Mouse (Mus musculus) forebrain, embryonic 14.5 days (tissue): Measurements from ENCODE around the gene Cd24a. TPM values are rescaled to one million over a fixed set of nuclear protein-coding genes. Genes with fewer than 3 reads are reported as not detected.

Source experiments
- ATAC-seq: fragments of 200-750 bp; cut with Nextera tagmentation; 2 replicates; pipeline ENCODE4 v1.8.0; 2017; ENCODE audit warnings: mild to moderate bottlenecking, moderate library complexity
- DNase-seq: peaks from one replicate; pipeline ENCODE4 v3.0.0-alpha.2; 2015; ENCODE audit warnings: low spot score
- H3K27ac ChIP-seq: fragments of 300-500 bp; sonication (generic); 2 replicates; pipeline ENCODE4 v1.5.1; 2014; ENCODE audit warnings: low read depth, mild to moderate bottlenecking, control low read depth, low read length, moderate library complexity
- H3K27me3 ChIP-seq: fragments of 300-500 bp; sonication (generic); replicated peaks from 2 replicates; pipeline ENCODE4 v1.6.1; 2014; ENCODE audit warnings: low read length, control low read depth, mixed read lengths; ENCODE audit not compliant: control insufficient read depth, insufficient read depth
- H3K36me3 ChIP-seq: fragments of 300-500 bp; sonication (generic); 2 replicates; pipeline ENCODE4 v1.6.1; 2014; ENCODE audit warnings: low read length, control low read depth; ENCODE audit not compliant: control insufficient read depth, insufficient read depth
- H3K4me1 ChIP-seq: fragments of 300-500 bp; sonication (generic); 2 replicates; pipeline ENCODE4 v1.6.1; 2014; ENCODE audit warnings: antibody characterized with exemption, low read length, control low read depth; ENCODE audit not compliant: control insufficient read depth, insufficient read depth
- H3K4me2 ChIP-seq: fragments of 300-500 bp; sonication (generic); 2 replicates; pipeline ENCODE4 v1.6.1; 2014; ENCODE audit warnings: mild to moderate bottlenecking, control low read depth, low read length
- H3K4me3 ChIP-seq: fragments of 300-500 bp; sonication (generic); 2 replicates; pipeline ENCODE4 v1.5.1; 2014; ENCODE audit warnings: low read depth, low read length, control low read depth
- H3K9ac ChIP-seq: fragments of 300-500 bp; sonication (generic); 2 replicates; pipeline ENCODE4 v1.6.1; 2014; ENCODE audit warnings: mild to moderate bottlenecking, low read length, control low read depth, moderate library complexity
- H3K9me3 ChIP-seq: fragments of 300-500 bp; sonication (generic); replicated peaks from 2 replicates; pipeline ENCODE4 v1.6.1; 2016; ENCODE audit warnings: low read length, control low read depth, mixed read lengths; ENCODE audit not compliant: control insufficient read depth
- WGBS: fragments of 180-500 bp; shearing (Covaris S2); extraction: QIAGEN DNeasy Blood & Tissue Kit; methylation state at CpG from one replicate; pipeline ENCODE4 v1.1.7; 2014; 5-methylcytosine and 5-hydroxymethylcytosine counted together
- polyA plus RNA-seq: library from polyadenylated mRNA; unstranded; fragments of >200 nt; fragmentation: Nextera tagmentation; extraction: Ambion mirVana; gene quantifications from 2 replicates; pipeline ENCODE4 v1.2.1, GENCODE M21; 2014

Cd24a gene
- 1,214 and 1,274 TPM in 2 replicates for polyA plus RNA-seq

DNA sequence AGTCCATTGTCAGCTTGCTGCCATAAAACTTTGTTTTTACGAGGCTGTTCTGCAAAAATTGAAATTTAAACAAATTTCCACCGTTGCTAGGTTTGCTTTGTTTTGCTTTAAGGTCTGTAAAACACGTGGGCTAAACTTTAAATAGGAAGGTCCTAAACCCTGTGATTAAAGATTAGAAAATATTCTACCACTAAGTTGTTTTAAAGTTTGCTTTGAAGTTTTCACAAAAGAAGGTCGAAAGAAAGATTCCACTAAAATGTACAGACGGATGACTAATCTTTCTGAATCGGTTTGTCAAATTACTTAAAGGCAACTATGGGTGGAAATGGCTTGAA is at the start of gene Cd24a:
Gene Cd24a (plus strand): TSS at position 288 of the 335 bp plus-strand sequence.
- H3K4me2 ChIP-seq, result peak within 1 kb of the TSS; percentile 81
- peak within 1 kb of the TSS; percentile 99 for H3K9ac ChIP-seq
- no peaks in the 10 kb centered on the region for H3K9me3 ChIP-seq
- peaks cover 12% of the 10 kb centered on the region for H3K36me3 ChIP-seq
- peak within 1 kb of the TSS; percentile 85 for H3K4me3 ChIP-seq
- peaks cover 7% of the 10 kb centered on the region for H3K4me1 ChIP-seq
- peak within 1 kb of the TSS; percentile 97 for H3K27ac ChIP-seq
- no peak for DNase-seq
- WGBS, result 2% methylated on average over 6 of the region's 6 CpGs
- H3K27me3 ChIP-seq, result no peaks in the 10 kb centered on the region
- ATAC-seq, result no peak

DNA sequence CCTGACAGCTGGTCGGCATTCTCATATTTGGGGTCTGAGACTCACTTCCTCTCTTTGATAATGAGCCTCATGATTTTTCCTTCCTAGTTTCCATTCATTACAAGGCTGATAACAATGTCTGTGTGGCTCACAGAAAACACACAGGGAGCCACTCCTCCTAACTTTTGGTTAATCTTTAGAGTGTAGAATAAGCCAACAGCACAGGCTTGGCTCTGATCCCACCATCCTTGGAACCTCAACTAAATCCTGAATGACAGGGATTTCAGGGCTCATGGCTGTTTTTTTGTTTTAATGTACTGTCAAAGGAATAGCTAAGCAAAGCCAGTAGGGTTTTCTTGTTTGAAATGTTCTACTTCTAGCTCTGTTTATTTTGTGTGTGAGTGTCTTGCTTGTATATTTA is 43.7 kb upstream of the Cd24a start:
- Histone ChIP-seq H3K4me2 (no peak overlapping the region), H3K36me3 (peaks cover 48% of the 10 kb centered on the region), H3K27ac (no peak overlapping the region), H3K27me3 (no peaks in the 10 kb centered on the region), H3K4me1 (no peaks in the 10 kb centered on the region; the same call in 1 of the 2 replicates), H3K4me3 (no peak overlapping the region), H3K9ac (no peak overlapping the region), H3K9me3 (no peaks in the 10 kb centered on the region)
- DNase-seq (no peak), ATAC-seq (no peak)
- WGBS, result 77% methylated on average over 1 of the region's 1 CpGs

DNA sequence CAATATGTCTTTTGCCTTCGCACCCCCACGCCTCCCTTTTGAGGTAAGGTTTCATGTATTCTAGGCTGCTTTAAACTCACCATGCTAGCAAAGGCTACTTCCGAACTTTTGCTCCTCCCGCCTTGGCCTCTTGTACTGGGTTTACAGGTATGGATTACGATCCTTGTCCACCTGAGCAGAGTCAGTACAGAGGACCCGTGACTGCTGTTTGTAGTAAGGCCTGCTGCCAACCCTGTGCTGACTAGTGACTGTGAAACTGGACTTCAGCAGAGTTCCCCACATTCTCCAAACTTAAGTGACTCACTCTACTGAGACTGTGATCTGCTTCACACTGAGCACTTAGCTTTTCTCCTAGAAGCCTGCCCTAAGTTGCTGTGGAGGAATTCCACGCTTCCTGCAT is 40.4 kb upstream of the Cd24a start:
- H3K4me3 ChIP-seq, result no peak overlapping the region
- peaks cover 17% of the 10 kb centered on the region for H3K36me3 ChIP-seq
- peaks cover 6% of the 10 kb centered on the region for H3K4me1 ChIP-seq
- WGBS, result 96% methylated on average over 7 of the region's 7 CpGs
- no peaks in the 10 kb centered on the region for H3K9me3 ChIP-seq
- DNase-seq (no peak), ATAC-seq (no peak)
- H3K9ac ChIP-seq, result no peak overlapping the region
- H3K27ac ChIP-seq, result no peak overlapping the region
- no peaks in the 10 kb centered on the region for H3K27me3 ChIP-seq
- H3K4me2 ChIP-seq, result no peak overlapping the region

DNA sequence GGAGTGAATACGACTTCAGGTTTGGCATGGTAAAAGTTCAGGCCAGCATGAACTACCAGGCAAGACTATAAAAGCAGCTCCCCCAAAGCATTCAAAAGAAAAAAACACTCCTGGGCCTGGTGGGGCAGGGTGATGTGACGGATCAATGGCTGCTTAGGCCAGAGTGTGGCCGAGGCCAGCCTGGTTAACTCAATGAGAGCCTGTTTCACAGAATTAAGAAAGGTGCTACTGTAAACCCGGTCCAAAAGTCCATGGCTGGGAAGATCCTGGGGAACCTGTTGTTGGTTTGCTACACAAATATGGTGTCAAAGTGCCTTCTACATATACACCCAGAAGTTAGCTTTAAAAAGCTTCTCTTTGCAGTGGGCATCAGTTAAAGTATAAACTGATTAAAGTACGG is 39.3 kb upstream of the Cd24a start:
- H3K4me1 ChIP-seq, result peaks cover 6% of the 10 kb centered on the region
- WGBS, result 87% methylated on average over 5 of the region's 5 CpGs
- no peaks in the 10 kb centered on the region for H3K9me3 ChIP-seq
- H3K9ac ChIP-seq, result no peak overlapping the region
- DNase-seq (no peak), ATAC-seq (no peak)
- no peak overlapping the region for H3K4me3 ChIP-seq
- H3K4me2 ChIP-seq, result no peak overlapping the region
- peaks cover 12% of the 10 kb centered on the region for H3K36me3 ChIP-seq
- no peaks in the 10 kb centered on the region for H3K27me3 ChIP-seq
- H3K27ac ChIP-seq, result no peak overlapping the region

DNA sequence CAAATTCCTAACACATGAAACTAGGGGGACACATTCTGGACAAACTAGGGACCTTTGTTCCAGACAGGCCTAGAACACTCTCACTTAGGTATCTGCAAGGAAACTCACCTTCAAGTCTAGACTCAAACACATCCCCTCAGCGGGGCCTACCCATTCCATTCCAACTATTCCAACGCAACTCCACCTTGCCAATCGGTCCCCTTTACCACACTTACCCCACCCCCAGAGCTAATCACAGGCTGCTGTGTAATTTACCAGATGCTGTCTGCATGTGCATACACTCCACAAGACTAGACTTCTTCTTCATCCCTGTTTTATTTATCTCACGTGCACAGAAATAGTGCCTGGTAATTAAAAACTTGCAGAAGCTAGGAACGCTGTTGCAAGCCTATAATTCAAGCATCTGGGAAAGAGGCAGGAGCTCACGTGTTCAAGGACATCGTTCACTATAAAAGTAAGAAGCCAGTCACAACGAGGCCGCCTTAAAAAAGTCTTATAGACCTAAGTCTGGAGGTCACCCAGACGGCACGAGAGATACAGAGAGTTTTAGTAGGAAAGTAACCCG is 38.3 kb upstream of the Cd24a start:
- WGBS, result 21% methylated on average over 12 of the region's 12 CpGs
- no peak for ATAC-seq
- no peak overlapping the region for H3K27ac ChIP-seq
- H3K9me3 ChIP-seq, result no peaks in the 10 kb centered on the region
- H3K4me1 ChIP-seq, result peaks cover 6% of the 10 kb centered on the region
- H3K36me3 ChIP-seq, result peaks cover 12% of the 10 kb centered on the region
- H3K4me3 ChIP-seq, result peak overlapping the region; percentile 86
- H3K9ac ChIP-seq, result peak overlapping the region; percentile 76
- no peaks in the 10 kb centered on the region for H3K27me3 ChIP-seq
- peak overlapping the region; percentile 66 for H3K4me2 ChIP-seq
- DNase-seq, result no peak

DNA sequence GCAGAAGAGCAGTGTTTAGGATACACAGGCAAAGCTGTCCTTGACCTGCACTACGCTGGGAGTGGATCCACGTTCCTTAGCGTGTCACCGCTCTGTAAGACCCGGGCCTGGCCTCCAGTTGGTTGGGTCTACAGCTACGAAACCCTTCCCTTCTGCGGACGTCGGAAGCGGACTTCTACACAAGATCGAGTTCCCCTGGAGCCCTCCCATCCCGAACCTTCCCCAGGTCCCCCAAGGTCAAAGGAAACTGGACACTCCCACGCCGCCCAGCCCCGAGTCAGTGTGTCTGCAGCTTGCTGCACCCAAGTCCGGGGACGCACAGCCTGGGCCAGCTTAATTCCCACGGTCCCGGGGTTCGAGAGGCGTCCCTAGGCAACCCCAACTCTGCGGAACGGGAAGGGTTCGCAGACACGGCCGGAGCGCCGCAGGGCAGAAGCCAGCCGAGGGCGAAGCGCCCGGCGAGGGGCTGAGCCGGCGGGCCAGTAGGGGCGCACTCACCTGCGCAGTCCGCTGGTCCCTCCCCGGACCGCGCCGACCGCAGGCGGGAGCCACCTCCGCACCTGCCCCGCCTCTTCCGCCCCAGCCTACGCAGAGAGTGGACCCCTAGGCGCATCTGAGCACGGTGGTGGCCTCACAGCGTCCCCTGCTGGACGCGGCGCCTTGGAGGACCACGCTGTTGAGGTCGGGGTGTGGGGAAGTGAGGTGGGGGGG is 37.5 kb upstream of the Cd24a start, which contains the start of gene 1700021F05Rik:
Gene 1700021F05Rik (minus strand): TSS at position 553 of the 711 bp plus-strand sequence.
- H3K4me2 ChIP-seq, result peak within 1 kb of the TSS; percentile 66
- DNase-seq (peak; percentile 94), ATAC-seq (peak; percentile 99)
- no peaks in the 10 kb centered on the region for H3K9me3 ChIP-seq
- WGBS, result under 1% methylated on average over 51 of the region's 56 CpGs
- peak within 1 kb of the TSS; percentile 76 for H3K9ac ChIP-seq
- H3K27me3 ChIP-seq, result no peaks in the 10 kb centered on the region
- no peak within 1 kb of the TSS; the same call in 1 of the 2 replicates for H3K27ac ChIP-seq
- H3K36me3 ChIP-seq, result peaks cover 9% of the 10 kb centered on the region
- H3K4me3 ChIP-seq, result peak within 1 kb of the TSS; percentile 86
- peaks cover 6% of the 10 kb centered on the region for H3K4me1 ChIP-seq

DNA sequence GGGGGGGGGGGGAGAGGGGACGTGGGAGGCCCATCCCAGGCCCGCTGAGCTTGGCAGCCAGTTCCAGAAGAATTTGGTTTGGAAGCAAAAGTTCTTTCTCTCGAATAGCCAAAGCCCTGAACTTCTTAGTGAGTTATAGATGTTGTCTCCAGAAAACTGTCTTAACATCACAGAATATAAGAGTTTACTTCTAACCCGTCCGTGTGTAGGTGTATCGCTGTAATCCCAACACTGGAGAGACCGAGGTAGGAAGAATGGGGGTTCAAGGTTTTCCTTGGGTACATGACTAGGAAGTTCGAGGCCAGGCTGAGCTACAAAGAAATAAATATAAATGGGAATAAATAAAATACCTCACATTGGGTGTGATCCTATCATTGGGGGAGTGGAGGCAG is 36.9 kb upstream of the Cd24a start:
- Histone ChIP-seq H3K4me2 (peak overlapping the region; percentile 66), H3K27ac (no peak overlapping the region), H3K36me3 (peaks cover 4% of the 10 kb centered on the region), H3K27me3 (no peaks in the 10 kb centered on the region), H3K4me3 (peak overlapping the region; percentile 86), H3K9ac (no peak overlapping the region), H3K9me3 (no peaks in the 10 kb centered on the region), H3K4me1 (peaks cover 6% of the 10 kb centered on the region)
- 44% methylated on average over 8 of the region's 8 CpGs for WGBS
- ATAC-seq (peak; percentile 29), DNase-seq (no peak)

DNA sequence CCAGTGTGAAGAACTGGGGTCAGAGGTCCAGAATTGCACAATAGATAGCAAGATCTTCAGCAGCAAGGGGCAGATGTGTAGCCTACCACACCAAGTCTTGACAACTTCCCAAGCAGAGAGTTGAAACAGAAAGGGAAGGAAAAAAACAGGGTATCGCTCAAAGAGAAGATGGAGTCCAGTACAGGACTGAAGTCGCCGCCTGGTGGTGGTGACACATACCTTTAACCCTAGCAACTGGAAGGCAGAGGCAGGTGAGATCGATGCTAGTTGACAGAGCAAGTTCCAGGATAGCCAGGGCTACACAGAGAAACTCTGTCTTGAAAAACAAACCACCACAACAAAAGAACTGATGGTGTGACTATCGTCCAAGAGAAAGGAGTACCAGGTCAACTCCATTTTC is 28.7 kb upstream of the Cd24a start:
- Histone ChIP-seq H3K9ac (no peak overlapping the region), H3K27me3 (no peaks in the 10 kb centered on the region), H3K4me2 (no peak overlapping the region), H3K36me3 (no peaks in the 10 kb centered on the region), H3K4me1 (no peaks in the 10 kb centered on the region), H3K27ac (no peak overlapping the region), H3K9me3 (no peaks in the 10 kb centered on the region), H3K4me3 (no peak overlapping the region)
- WGBS, result 72% methylated on average over 5 of the region's 5 CpGs
- ATAC-seq (no peak), DNase-seq (no peak)

DNA sequence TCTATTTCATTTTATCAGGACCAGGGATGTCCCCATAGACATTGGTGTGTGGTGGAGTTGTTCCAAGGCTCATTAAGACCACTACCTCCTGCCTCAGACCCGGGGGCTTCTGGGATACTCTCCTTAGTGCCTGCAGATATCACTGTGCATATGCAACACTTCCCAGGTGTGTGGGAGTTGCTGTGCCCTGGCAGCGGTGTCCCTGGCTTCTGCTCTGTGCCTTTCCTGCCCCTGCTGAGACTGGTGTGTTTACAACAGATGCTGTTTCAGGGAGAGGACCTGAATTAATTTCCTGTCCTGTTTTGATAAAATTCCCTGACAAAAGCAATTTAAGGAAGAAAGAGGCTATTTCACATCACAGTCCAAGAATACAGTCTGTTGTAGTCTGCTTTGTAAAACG is 27.2 kb upstream of the Cd24a start:
- H3K4me3 ChIP-seq, result no peak overlapping the region
- no peaks in the 10 kb centered on the region for H3K9me3 ChIP-seq
- ATAC-seq (no peak), DNase-seq (no peak)
- 36% methylated on average over 3 of the region's 3 CpGs for WGBS
- no peaks in the 10 kb centered on the region for H3K4me1 ChIP-seq
- no peak overlapping the region for H3K9ac ChIP-seq
- no peak overlapping the region for H3K4me2 ChIP-seq
- H3K27ac ChIP-seq, result no peak overlapping the region
- H3K36me3 ChIP-seq, result no peaks in the 10 kb centered on the region
- H3K27me3 ChIP-seq, result no peaks in the 10 kb centered on the region
